Mouse (Mus musculus) fibroblast of lung, adult 2 months (primary cell): ENCODE data around the gene Zbtb16.

Experiments
- DNase-seq: peaks from one replicate; pipeline ENCODE4 v3.0.0-alpha.2; 2011; ENCODE audit warnings: low read depth

The Zbtb16 gene

GRCm38 (mm10) chr9:48707824-48708229 is 128.2 kb downstream of the Zbtb16 start:
- DNase-seq, result no peak

GRCm38 (mm10) chr9:48707134-48707823 is 128.7 kb downstream of the Zbtb16 start:
- peak; percentile 75 for DNase-seq

- no peak for DNase-seq
Observed at GRCm38 (mm10) chr9:48701296-48701695, 134.7 kb downstream of the Zbtb16 start.

GRCm38 (mm10) chr9:48700871-48701270 is 135.2 kb downstream of the Zbtb16 start:
- no peak for DNase-seq

GRCm38 (mm10) chr9:48697470-48697815 is 138.6 kb downstream of the Zbtb16 start:
- DNase-seq, result no peak

- DNase-seq, result no peak
Observed at GRCm38 (mm10) chr9:48696731-48697469, 139.1 kb downstream of the Zbtb16 start.

GRCm38 (mm10) chr9:48696330-48696729 is 139.7 kb downstream of the Zbtb16 start:
- DNase-seq, result no peak

GRCm38 (mm10) chr9:48695796-48696195 is 140.2 kb downstream of the Zbtb16 start:
- no peak for DNase-seq

- DNase-seq, result no peak
Observed at GRCm38 (mm10) chr9:48694616-48695061, 141.4 kb downstream of the Zbtb16 start.

GRCm38 (mm10) chr9:48693696-48694095 is 142.3 kb downstream of the Zbtb16 start:
- no peak for DNase-seq

- DNase-seq, result no peak
Observed at GRCm38 (mm10) chr9:48689718-48689980, 146.4 kb downstream of the Zbtb16 start.

- DNase-seq, result no peak
Observed at GRCm38 (mm10) chr9:48688859-48689717, 146.9 kb downstream of the Zbtb16 start.

GRCm38 (mm10) chr9:48687891-48688290 is 148.1 kb downstream of the Zbtb16 start:
- DNase-seq, result no peak

- DNase-seq, result no peak
Observed at GRCm38 (mm10) chr9:48685721-48686120, 150.3 kb downstream of the Zbtb16 start.

GRCm38 (mm10) chr9:48684144-48684543 is 151.9 kb downstream of the Zbtb16 start:
- DNase-seq, result no peak

GRCm38 (mm10) chr9:48681193-48681592 is 154.8 kb downstream of the Zbtb16 start:
- no peak for DNase-seq

GRCm38 (mm10) chr9:48678426-48679358 is 157.3 kb downstream of the Zbtb16 start:
- DNase-seq, result no peak

GRCm38 (mm10) chr9:48675151-48675790 is 160.8 kb downstream of the Zbtb16 start:
- no peak for DNase-seq

- DNase-seq, result no peak
Observed at GRCm38 (mm10) chr9:48674359-48675015, 161.5 kb downstream of the Zbtb16 start.

- DNase-seq, result no peak
Observed at GRCm38 (mm10) chr9:48673804-48674203, 162.2 kb downstream of the Zbtb16 start.

- no peak for DNase-seq
Observed at GRCm38 (mm10) chr9:48673213-48673612, 162.8 kb downstream of the Zbtb16 start.
